Mouse (Mus musculus) MEL (cell line): ENCODE data around the gene Uba2. TPM values are rescaled to one million over a fixed set of nuclear protein-coding genes. Genes with fewer than 3 reads are reported as not detected.
A peak's percentile ranks its signal among the peaks of the same experiment; 100 is the strongest.

Experiments used
- DNase-seq: peaks from one replicate; pipeline ENCODE4 v3.0.0; 2011; ENCODE audit warnings: low read depth, low spot score
- H3K27ac ChIP-seq: 2 replicates; pipeline ENCODE4 v1.5.1; 2012; ENCODE audit warnings: low read depth, mild to moderate bottlenecking, control low read depth, low read length, moderate library complexity; ENCODE audit not compliant: control insufficient read depth
- H3K27me3 ChIP-seq, 2 experiments: fragments of 150-350 bp in 1 of 2; sonication (generic) in 1 of 2; 2 replicates each; pipeline ENCODE4 v1.6.1; 2012; ENCODE audit warnings: low read length in 2 of 2, mild to moderate bottlenecking in 2 of 2, improper control_type of control experiment in 1 of 2, moderate library complexity in 1 of 2; ENCODE audit not compliant: insufficient read depth in 2 of 2, control insufficient read depth in 1 of 2
- H3K36me3 ChIP-seq, 2 experiments: 2 replicates each; pipeline ENCODE4 v1.6.1; 2012 to 2014; ENCODE audit warnings: low read length in 2 of 2, improper control_type of control experiment in 1 of 2, inconsistent platforms in 1 of 2, mild to moderate bottlenecking in 1 of 2; ENCODE audit not compliant: insufficient read depth in 2 of 2, control insufficient read depth in 1 of 2
- H3K4me1 ChIP-seq, 2 experiments: fragments of 150-350 bp in 1 of 2; sonication (generic) in 1 of 2; 2 replicates each; pipeline ENCODE4 v1.6.1; 2012; ENCODE audit warnings: low read length in 2 of 2, improper control_type of control experiment in 1 of 2, mild to moderate bottlenecking in 1 of 2; ENCODE audit not compliant: insufficient read depth in 2 of 2, control insufficient read depth in 1 of 2
- H3K4me3 ChIP-seq, 2 experiments: fragments of 150-350 bp in 1 of 2; sonication (generic) in 1 of 2; 2 replicates each; pipeline ENCODE4 v1.5.1; 2012; ENCODE audit warnings: low read depth in 2 of 2, low read length in 2 of 2, mild to moderate bottlenecking in 2 of 2, moderate library complexity in 2 of 2, control low read depth in 1 of 2, improper control_type of control experiment in 1 of 2; ENCODE audit not compliant: control insufficient read depth in 1 of 2, insufficient read depth in 1 of 2
- H3K79me2 ChIP-seq: 2 replicates; pipeline ENCODE4 v1.6.1; 2012; ENCODE audit warnings: mild to moderate bottlenecking, low read length, moderate library complexity; ENCODE audit not compliant: control insufficient read depth, poor library complexity, insufficient read depth
- H3K9ac ChIP-seq: 2 replicates; pipeline ENCODE4 v1.6.1; 2012; ENCODE audit warnings: low read depth, mild to moderate bottlenecking, control low read depth, low read length, moderate library complexity; ENCODE audit not compliant: control insufficient read depth, poor library complexity, severe bottlenecking
- H3K9me3 ChIP-seq: fragments of 150-350 bp; sonication (generic); replicated peaks from 2 replicates; pipeline ENCODE4 v1.6.1; 2012; ENCODE audit warnings: mild to moderate bottlenecking, low read length, improper control_type of control experiment, moderate library complexity; ENCODE audit not compliant: insufficient read depth
- BHLHE40 ChIP-seq: IDR thresholded peaks from 2 replicates; pipeline ENCODE4 v1.6.1; 2012; ENCODE audit warnings: low read depth, mild to moderate bottlenecking, inconsistent platforms, low read length, improper control_type of control experiment, borderline replicate concordance
- CHD2 ChIP-seq: IDR thresholded peaks from 2 replicates; pipeline ENCODE4 v1.6.1; 2011; ENCODE audit warnings: low read length, improper control_type of control experiment
- CTCF ChIP-seq, 3 experiments: IDR thresholded peaks in 2 of 3; conservative IDR thresholded peaks in 1 of 3; 2 replicates each; pipeline ENCODE4 v1.5.1; 2011 to 2012; ENCODE audit warnings: low read length in 3 of 3, low read depth in 2 of 3, mild to moderate bottlenecking in 2 of 3, improper control_type of control experiment in 1 of 3, inconsistent platforms in 1 of 3, mixed read lengths in 1 of 3, moderate library complexity in 1 of 3; ENCODE audit not compliant: control insufficient read depth in 1 of 3, insufficient read depth in 1 of 3, poor library complexity in 1 of 3, severe bottlenecking in 1 of 3
- EP300 ChIP-seq, 2 experiments: IDR thresholded peaks; 2 replicates each; pipeline ENCODE4 v1.6.1; 2011; ENCODE audit warnings: improper control_type of control experiment in 2 of 2, low read length in 2 of 2, low read depth in 1 of 2, mild to moderate bottlenecking in 1 of 2
- GABPA ChIP-seq: IDR thresholded peaks from 2 replicates; pipeline ENCODE4 v1.6.1; 2012; ENCODE audit warnings: low read depth, mild to moderate bottlenecking, inconsistent platforms, low read length, improper control_type of control experiment, moderate library complexity
- HCFC1 ChIP-seq: IDR thresholded peaks from 2 replicates; pipeline ENCODE4 v1.6.1; 2012; ENCODE audit warnings: low read depth, mild to moderate bottlenecking, inconsistent platforms, low read length, improper control_type of control experiment, moderate library complexity
- JUND ChIP-seq: IDR thresholded peaks from 2 replicates; pipeline ENCODE4 v1.6.1; 2011; ENCODE audit warnings: low read depth, mild to moderate bottlenecking, improper control_type of control experiment, low read length
- MAFK ChIP-seq: IDR thresholded peaks from 2 replicates; pipeline ENCODE4 v1.6.1; 2011; ENCODE audit warnings: low read depth, mild to moderate bottlenecking, low read length, improper control_type of control experiment, borderline replicate concordance
- MAX ChIP-seq: IDR thresholded peaks from 2 replicates; pipeline ENCODE4 v1.6.1; 2011; ENCODE audit warnings: low read length, improper control_type of control experiment
- MXI1 ChIP-seq: IDR thresholded peaks from 2 replicates; pipeline ENCODE4 v1.6.1; 2011; ENCODE audit warnings: mild to moderate bottlenecking, low read depth, low read length, improper control_type of control experiment
- MYB ChIP-seq: IDR thresholded peaks from 2 replicates; pipeline ENCODE4 v1.6.1; 2011; ENCODE audit warnings: mild to moderate bottlenecking, low read depth, low read length, improper control_type of control experiment
- NELFE ChIP-seq: IDR thresholded peaks from 2 replicates; pipeline ENCODE4 v1.6.1; 2011; ENCODE audit warnings: low read depth, low read length, improper control_type of control experiment
- NRF1 ChIP-seq: IDR thresholded peaks from 2 replicates; pipeline ENCODE4 v1.6.1; 2014; ENCODE audit warnings: low read depth, mild to moderate bottlenecking, inconsistent platforms, low read length, improper control_type of control experiment, moderate library complexity; ENCODE audit not compliant: poor library complexity, insufficient read depth, severe bottlenecking
- POLR2A ChIP-seq, 2 experiments: IDR thresholded peaks; 2 replicates each; pipeline ENCODE4 v1.6.1; 2011 to 2012; ENCODE audit warnings: low read length in 2 of 2, mild to moderate bottlenecking in 2 of 2, control low read depth in 1 of 2, improper control_type of control experiment in 1 of 2, low read depth in 1 of 2, moderate library complexity in 1 of 2; ENCODE audit not compliant: control insufficient read depth in 1 of 2, insufficient read depth in 1 of 2, poor library complexity in 1 of 2
- POLR2AphosphoS2 ChIP-seq: IDR thresholded peaks from 2 replicates; pipeline ENCODE4 v1.6.1; 2011; ENCODE audit warnings: low read length, improper control_type of control experiment
- RAD21 ChIP-seq: IDR thresholded peaks from 2 replicates; pipeline ENCODE4 v1.6.1; 2011; ENCODE audit warnings: mild to moderate bottlenecking, low read depth, low read length, improper control_type of control experiment
- RCOR1 ChIP-seq: IDR thresholded peaks from 2 replicates; pipeline ENCODE4 v1.6.1; 2012; ENCODE audit warnings: low read depth, mild to moderate bottlenecking, inconsistent platforms, low read length, improper control_type of control experiment
- SIN3A ChIP-seq: IDR thresholded peaks from 2 replicates; pipeline ENCODE4 v1.6.1; 2012; ENCODE audit warnings: low read length, improper control_type of control experiment, inconsistent platforms
- SMC3 ChIP-seq: IDR thresholded peaks from 2 replicates; pipeline ENCODE4 v1.6.1; 2011; ENCODE audit warnings: low read depth, low read length, improper control_type of control experiment
- TAL1 ChIP-seq: IDR thresholded peaks from 2 replicates; pipeline ENCODE4 v1.6.1; 2012; ENCODE audit warnings: mild to moderate bottlenecking, inconsistent platforms, low read length, moderate library complexity, mixed read lengths
- TBP ChIP-seq: IDR thresholded peaks from 2 replicates; pipeline ENCODE4 v1.8.0; 2011; ENCODE audit warnings: low read depth, low read length, improper control_type of control experiment
- TCF12 ChIP-seq: IDR thresholded peaks from 2 replicates; pipeline ENCODE4 v1.6.1; 2014; ENCODE audit warnings: low read depth, mild to moderate bottlenecking, inconsistent platforms, low read length, improper control_type of control experiment, moderate library complexity
- USF1 ChIP-seq: IDR thresholded peaks from 2 replicates; pipeline ENCODE4 v1.6.1; 2014; ENCODE audit warnings: low read depth, mild to moderate bottlenecking, inconsistent platforms, low read length, improper control_type of control experiment, moderate library complexity
- USF2 ChIP-seq, 2 experiments: IDR thresholded peaks; 2 replicates each; pipeline ENCODE4 v1.6.1; 2011 to 2012; ENCODE audit warnings: improper control_type of control experiment in 2 of 2, low read length in 2 of 2, borderline replicate concordance in 1 of 2, inconsistent platforms in 1 of 2, low read depth in 1 of 2, mild to moderate bottlenecking in 1 of 2; ENCODE audit not compliant: insufficient read depth in 1 of 2
- ZNF384 ChIP-seq: IDR thresholded peaks from 2 replicates; pipeline ENCODE4 v1.6.1; 2012; ENCODE audit warnings: low read depth, mild to moderate bottlenecking, inconsistent platforms, low read length, improper control_type of control experiment
- polyA plus RNA-seq, 2 experiments: library from polyadenylated mRNA; stranded (reverse) in 1 of 2; unstranded in 1 of 2; fragments of >175 nt in 1 of 2; fragments of >200 nt in 1 of 2; gene quantifications; 2 replicates each; pipeline versions ENCODE4 v1.2.1 to v1.2.4; 2012; ENCODE audit warnings: low replicate concordance in 2 of 2, low read depth in 1 of 2; ENCODE audit not compliant: insufficient read length in 2 of 2, insufficient read depth in 1 of 2, missing spikeins in 1 of 2
- total RNA-seq: library from RNA; depleted of rRNA; stranded (reverse); fragments of 300-350 nt; gene quantifications from 2 replicates; pipeline ENCODE4 v1.2.3, GENCODE M21; 2012

The Uba2 gene
- total and polyA plus RNA-seq, 3 experiments, result 201 to 207 TPM; not detected in 1

DNA sequence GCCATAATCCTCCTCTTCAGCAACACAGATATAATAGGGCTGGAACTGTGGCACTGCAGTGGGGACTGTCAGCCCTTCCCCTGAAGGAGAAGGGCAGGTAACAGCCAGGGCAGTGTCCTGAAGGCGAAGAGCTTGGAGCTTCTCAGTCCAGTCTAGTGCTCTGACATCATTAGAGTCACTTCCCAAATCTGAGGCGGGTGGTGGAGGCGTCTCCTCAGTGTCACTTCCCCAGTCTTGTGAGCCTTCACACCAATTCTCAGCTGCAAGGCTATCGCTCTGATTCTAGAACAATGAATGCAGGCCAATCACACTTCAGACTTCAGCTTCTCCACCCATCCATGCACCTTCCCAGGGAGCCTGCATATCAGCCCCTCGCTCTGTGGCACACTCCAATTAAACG, 23.4 kb upstream of the Uba2 start:
- no peak overlapping the region for H3K4me3 ChIP-seq
- H3K4me1 ChIP-seq, result peaks cover 0 to 12% of the 10 kb centered on the region in 2 experiments; a peak in 2 of 4 replicates
- H3K27ac ChIP-seq, result no peak overlapping the region
- H3K79me2 ChIP-seq, result peaks cover 8% of the 10 kb centered on the region
- no peak overlapping the region for H3K9ac ChIP-seq
- H3K9me3 ChIP-seq, result no peaks in the 10 kb centered on the region
- no peaks in the 10 kb centered on the region for H3K27me3 ChIP-seq
- H3K36me3 ChIP-seq, result peaks cover 3 to 7% of the 10 kb centered on the region in 2 experiments
- no peak for DNase-seq
- TF ChIP-seq RAD21 (no peak), BHLHE40 (no peak), NRF1 (no peak), MYB (no peak), POLR2A (IDR thresholded peaks at IDR 0.05; ENCODE audit: control insufficient read depth in 1 of 2, insufficient read depth in 1 of 2, low read depth in 1 of 2, low read length in 2 of 2, poor library complexity in 1 of 2) (no peak), RCOR1 (no peak), SMC3 (no peak), MAX (no peak), GABPA (no peak), TCF12 (no peak), TBP (no peak), TAL1 (no peak), JUND (no peak), SIN3A (no peak), HCFC1 (no peak), USF2 (IDR thresholded peaks at IDR 0.05; ENCODE audit: borderline replicate concordance in 1 of 2, insufficient read depth in 1 of 2, low read depth in 1 of 2, low read length in 2 of 2) (no peak), CHD2 (no peak), NELFE (no peak), MAFK (no peak), MXI1 (no peak)

DNA sequence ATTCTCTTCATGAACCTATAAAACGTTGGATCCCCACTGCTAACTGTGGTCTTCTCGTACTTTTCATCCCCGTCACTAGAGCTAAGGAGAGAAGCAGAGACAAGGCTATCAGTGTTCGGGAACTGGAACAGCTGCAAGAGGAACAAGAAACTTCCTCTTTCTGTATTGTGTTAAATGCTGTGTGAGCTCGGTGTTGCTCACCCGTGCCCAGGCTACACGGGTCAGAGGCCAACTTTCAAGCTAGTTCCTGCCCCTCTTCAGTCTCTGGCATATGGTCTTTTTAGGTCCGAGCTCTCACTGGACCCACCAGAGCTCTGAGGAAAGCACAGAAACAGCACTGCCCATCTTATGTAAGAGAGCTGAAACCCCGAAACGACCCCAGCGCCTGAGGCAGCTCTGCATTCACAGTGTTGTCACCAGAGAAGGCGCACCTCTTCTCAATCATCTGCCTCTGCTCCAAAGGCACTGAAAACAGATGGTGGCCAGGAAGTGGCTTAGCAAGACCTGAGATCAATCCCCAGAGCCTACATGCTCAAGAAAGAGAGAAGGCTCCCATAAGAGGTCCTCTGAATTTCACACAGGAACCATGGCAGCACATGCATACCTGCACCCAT, 20.1 kb upstream of the Uba2 start:
- H3K27ac ChIP-seq, result no peak overlapping the region
- no peak overlapping the region; the same call in 1 of the 2 replicates for H3K9ac ChIP-seq
- H3K4me3 ChIP-seq, result no peak overlapping the region
- H3K4me1 ChIP-seq, result peaks cover 0 to 12% of the 10 kb centered on the region in 2 experiments; a peak in 2 of 4 replicates
- TF ChIP-seq TAL1 (0 out of 2 replicates have a peak, but pooled peaks have one; percentile 15), CTCF (IDR thresholded peaks at IDR 0.05 in 2 of 3, conservative IDR thresholded peaks at IDR 0.05 in 1 of 3; ENCODE audit: control insufficient read depth in 1 of 3, insufficient read depth in 1 of 3, low read depth in 2 of 3, low read length in 3 of 3, poor library complexity in 1 of 3, severe bottlenecking in 1 of 3) (no peak), EP300 (IDR thresholded peaks at IDR 0.05; ENCODE audit: low read depth in 1 of 2, low read length in 2 of 2) (0 out of 4 replicates have a peak, but pooled peaks of 1 of the 2 experiments have one; percentile 31), HCFC1 (no peak), RCOR1 (no peak), ZNF384 (no peak), USF1 (no peak), TBP (peak; percentile 94), NRF1 (no peak), JUND (no peak), BHLHE40 (peak; percentile 33; the same call in 1 of the 2 replicates), TCF12 (no peak), USF2 (IDR thresholded peaks at IDR 0.05; ENCODE audit: borderline replicate concordance in 1 of 2, insufficient read depth in 1 of 2, low read depth in 1 of 2, low read length in 2 of 2) (no peak), POLR2AphosphoS2 (no peak), MAFK (no peak), POLR2A (IDR thresholded peaks at IDR 0.05; ENCODE audit: control insufficient read depth in 1 of 2, insufficient read depth in 1 of 2, low read depth in 1 of 2, low read length in 2 of 2, poor library complexity in 1 of 2) (no peak)
- TF ChIP-seq, all 39 proteins: peak for 4
- H3K36me3 ChIP-seq, result peaks cover 3 to 16% of the 10 kb centered on the region in 2 experiments
- H3K79me2 ChIP-seq, result peaks cover 3% of the 10 kb centered on the region; the same call in 1 of the 2 replicates
- peak; percentile 65 for DNase-seq
- H3K9me3 ChIP-seq, result no peaks in the 10 kb centered on the region
- H3K27me3 ChIP-seq, result no peaks in the 10 kb centered on the region
